Mouse (Mus musculus): ENCODE measurements around the gene Prim2. TPM values are rescaled to one million over a fixed set of nuclear protein-coding genes. Genes with fewer than 3 reads are reported as not detected.
A peak's percentile ranks its signal among the peaks of the same experiment; 100 is the strongest.

The Prim2 gene
- total and polyA plus RNA-seq, 2 experiments from 2014 or later: 18.6 to 19.0 TPM

DNA sequence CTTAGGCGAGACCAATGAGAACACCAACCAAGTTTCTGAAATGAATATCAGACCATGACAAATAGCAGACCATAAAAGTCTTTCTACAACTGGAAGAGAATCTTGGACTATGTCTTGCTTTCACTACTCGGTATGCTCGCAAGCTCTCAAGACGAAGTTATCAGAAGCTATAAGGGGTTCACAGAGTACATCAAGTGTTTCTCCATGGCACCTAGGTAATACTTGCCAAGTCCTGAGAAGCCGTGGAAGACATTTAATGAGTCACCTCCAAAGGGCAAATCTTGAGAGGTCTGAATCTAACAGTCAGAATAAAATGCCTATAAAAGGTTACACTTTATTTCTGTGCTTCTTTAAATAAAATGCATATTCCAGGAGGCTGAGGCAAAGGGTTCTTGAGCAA, 181.2 kb downstream of the Prim2 start:
- Histone ChIP-seq H3K4me1 (ENCODE audit: insufficient read depth, low read length) (no peaks in the 10 kb centered on the region), H3K4me3 (ENCODE audit: low read length) (no peak overlapping the region), H3K9me3 (ENCODE audit: low read length) (no peaks in the 10 kb centered on the region), H3K27ac (no peak overlapping the region), H3K4me2 (ENCODE audit: low read depth, low read length) (no peak overlapping the region), H3K36me3 (ENCODE audit: insufficient read depth, low read length) (no peaks in the 10 kb centered on the region), H3K9ac (replicated peaks; ENCODE audit: low read length) (no peak overlapping the region), H3K27me3 (ENCODE audit: insufficient read depth, low read length) (no peaks in the 10 kb centered on the region)
- no peak for TF ChIP-seq CTCF (IDR thresholded peaks at IDR 0.05; ENCODE audit: low read depth)
- WGBS: 95% methylated on average over 5 of the region's 5 CpGs
- DNase-seq (ENCODE audit: low spot score) (no peak), ATAC-seq (no peak)

DNA sequence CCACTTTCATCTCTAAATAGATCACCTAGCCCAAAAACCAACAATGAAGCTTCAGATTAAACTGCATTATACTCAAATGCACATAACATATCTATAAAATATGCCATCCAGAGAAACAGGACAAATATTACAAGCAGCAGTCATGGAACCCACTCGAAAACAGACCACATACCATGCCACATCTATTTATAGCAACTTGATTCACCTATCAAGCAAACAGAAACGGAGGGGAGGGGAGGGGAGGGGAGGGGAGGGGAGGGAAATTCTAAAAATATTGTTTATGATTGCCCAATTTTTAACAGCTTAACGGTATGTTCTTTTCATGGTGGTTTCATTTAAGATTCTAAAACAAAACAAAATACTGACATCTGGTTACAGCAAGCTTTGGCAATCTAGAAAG, 185.8 kb downstream of the Prim2 start:
- H3K9ac ChIP-seq (replicated peaks; ENCODE audit: low read length): no peak overlapping the region
- ATAC-seq (no peak), DNase-seq (ENCODE audit: low spot score) (no peak)
- H3K4me1 ChIP-seq (ENCODE audit: insufficient read depth, low read length): no peaks in the 10 kb centered on the region
- H3K9me3 ChIP-seq (ENCODE audit: low read length): no peaks in the 10 kb centered on the region
- no peaks in the 10 kb centered on the region for H3K27me3 ChIP-seq (ENCODE audit: insufficient read depth, low read length)
- no peak overlapping the region for H3K4me2 ChIP-seq (ENCODE audit: low read depth, low read length)
- 72% methylated on average over 3 of the region's 3 CpGs for WGBS
- no peaks in the 10 kb centered on the region for H3K36me3 ChIP-seq (ENCODE audit: insufficient read depth, low read length)
- no peak overlapping the region for H3K27ac ChIP-seq
- H3K4me3 ChIP-seq (ENCODE audit: low read length): no peak overlapping the region
- no peak for TF ChIP-seq CTCF (IDR thresholded peaks at IDR 0.05; ENCODE audit: low read depth)

DNA sequence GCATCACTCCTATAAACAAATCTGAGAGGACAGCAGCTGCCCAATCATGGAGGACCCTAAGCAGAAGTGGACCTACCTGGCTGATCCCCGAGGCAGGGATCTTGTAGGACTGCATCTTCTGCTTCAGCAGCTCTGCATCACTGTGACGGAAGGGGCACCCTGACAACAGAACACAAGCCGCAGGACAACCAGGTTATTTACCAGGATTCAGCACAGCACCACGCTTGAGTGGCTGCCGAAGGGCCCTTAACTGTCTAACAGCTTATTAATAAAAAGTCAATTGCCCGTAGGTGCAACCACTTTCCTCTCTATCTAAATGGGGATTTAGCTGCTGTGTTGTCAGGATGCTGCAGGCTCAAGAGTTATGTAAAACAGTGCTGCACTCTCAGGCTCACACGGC, 189.2 kb downstream of the Prim2 start:
- H3K9ac ChIP-seq (replicated peaks; ENCODE audit: low read length): no peak overlapping the region
- no peak overlapping the region for H3K4me3 ChIP-seq (ENCODE audit: low read length)
- H3K36me3 ChIP-seq (ENCODE audit: insufficient read depth, low read length): no peaks in the 10 kb centered on the region
- TF ChIP-seq CTCF (IDR thresholded peaks at IDR 0.05; ENCODE audit: low read depth): no peak
- DNase-seq (ENCODE audit: low spot score) (no peak), ATAC-seq (peak; percentile 40; the same call in 1 of the 2 replicates)
- H3K27me3 ChIP-seq (ENCODE audit: insufficient read depth, low read length): no peaks in the 10 kb centered on the region
- no peak overlapping the region for H3K27ac ChIP-seq
- H3K4me1 ChIP-seq (ENCODE audit: insufficient read depth, low read length): no peaks in the 10 kb centered on the region
- no peak overlapping the region for H3K4me2 ChIP-seq (ENCODE audit: low read depth, low read length)
- 81% methylated on average over 7 of the region's 7 CpGs for WGBS
- H3K9me3 ChIP-seq (ENCODE audit: low read length): no peaks in the 10 kb centered on the region

DNA sequence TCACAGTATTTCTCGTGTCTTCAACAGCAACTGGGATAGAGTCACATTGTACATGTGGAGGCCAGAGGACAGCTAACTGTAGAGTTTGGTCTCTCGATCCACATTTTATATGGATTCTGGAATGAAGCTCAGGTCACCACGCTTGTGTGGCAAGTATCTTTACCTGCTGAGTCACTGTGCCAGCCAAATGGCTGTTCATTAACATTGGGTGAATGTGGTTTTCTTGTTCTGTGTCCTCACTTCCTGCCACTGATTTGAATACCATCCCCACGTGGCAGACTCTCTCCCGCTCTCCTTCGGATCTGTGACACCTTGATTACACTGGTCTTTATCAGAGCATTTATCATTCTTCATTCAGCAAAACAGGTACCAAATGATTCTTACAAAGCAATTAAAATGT, 198.5 kb downstream of the Prim2 start:
- no peak overlapping the region for H3K27ac ChIP-seq
- no peaks in the 10 kb centered on the region for H3K36me3 ChIP-seq (ENCODE audit: insufficient read depth, low read length)
- H3K4me1 ChIP-seq (ENCODE audit: insufficient read depth, low read length): no peaks in the 10 kb centered on the region
- no peak for ATAC-seq
- no peak overlapping the region for H3K4me2 ChIP-seq (ENCODE audit: low read depth, low read length)
- WGBS: 85% methylated on average over 6 of the region's 6 CpGs
- no peak for TF ChIP-seq CTCF (IDR thresholded peaks at IDR 0.05; ENCODE audit: low read depth)
- H3K27me3 ChIP-seq (ENCODE audit: insufficient read depth, low read length): no peaks in the 10 kb centered on the region
- no peak overlapping the region for H3K9ac ChIP-seq (replicated peaks; ENCODE audit: low read length)
- no peaks in the 10 kb centered on the region for H3K9me3 ChIP-seq (ENCODE audit: low read length)
- no peak for DNase-seq (ENCODE audit: low spot score)
- H3K4me3 ChIP-seq (ENCODE audit: low read length): no peak overlapping the region

DNA sequence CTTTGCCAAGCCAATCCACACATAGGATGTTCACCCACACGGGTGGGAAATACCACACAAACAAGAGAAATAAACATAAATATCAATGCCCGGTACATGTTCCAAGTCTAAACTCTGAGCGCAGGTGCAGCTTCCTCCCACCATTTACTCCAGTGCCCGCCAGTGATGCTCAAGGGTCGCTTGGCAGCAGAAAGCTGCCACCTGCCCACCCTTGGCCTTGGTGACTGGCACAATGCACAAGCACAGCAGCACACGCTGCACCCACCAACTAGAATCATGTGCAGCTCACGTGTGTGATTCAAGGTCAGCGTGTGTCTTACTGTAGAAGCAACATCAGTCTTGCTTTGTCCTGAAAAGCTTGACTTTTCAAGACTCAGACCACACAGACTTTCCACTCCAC, 199.4 kb downstream of the Prim2 start:
- no peak overlapping the region for H3K4me2 ChIP-seq (ENCODE audit: low read depth, low read length)
- H3K27me3 ChIP-seq (ENCODE audit: insufficient read depth, low read length): no peaks in the 10 kb centered on the region
- 82% methylated on average over 8 of the region's 8 CpGs for WGBS
- H3K36me3 ChIP-seq (ENCODE audit: insufficient read depth, low read length): no peaks in the 10 kb centered on the region
- no peak overlapping the region for H3K27ac ChIP-seq
- H3K9me3 ChIP-seq (ENCODE audit: low read length): no peaks in the 10 kb centered on the region
- H3K4me1 ChIP-seq (ENCODE audit: insufficient read depth, low read length): no peaks in the 10 kb centered on the region
- H3K4me3 ChIP-seq (ENCODE audit: low read length): no peak overlapping the region
- H3K9ac ChIP-seq (replicated peaks; ENCODE audit: low read length): no peak overlapping the region
- TF ChIP-seq CTCF (IDR thresholded peaks at IDR 0.05; ENCODE audit: low read depth): no peak
- no peak for DNase-seq (ENCODE audit: low spot score)
- ATAC-seq: peak; percentile 71; the same call in 1 of the 2 replicates

DNA sequence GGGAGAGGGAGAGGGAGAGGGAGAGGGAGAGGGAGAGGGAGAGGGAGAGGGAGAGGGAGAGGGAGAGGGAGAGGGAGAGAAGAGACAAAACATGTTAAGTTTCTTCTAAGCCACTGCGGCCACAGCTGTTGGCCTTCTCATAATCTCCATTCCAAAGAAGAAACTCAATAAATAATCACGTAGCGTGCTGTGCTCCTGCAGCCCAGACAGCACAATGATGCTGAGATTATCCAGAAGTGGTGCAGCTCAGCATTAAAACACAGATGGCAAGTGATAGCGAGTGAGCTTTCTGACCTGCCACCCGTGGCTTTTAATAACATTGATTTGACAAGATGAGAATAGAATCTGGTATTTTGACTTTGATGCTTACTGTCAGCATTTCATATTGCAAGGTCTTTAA, 205.4 kb downstream of the Prim2 start:
- Histone ChIP-seq H3K27me3 (ENCODE audit: insufficient read depth, low read length) (no peaks in the 10 kb centered on the region), H3K27ac (no peak overlapping the region), H3K9me3 (ENCODE audit: low read length) (no peaks in the 10 kb centered on the region), H3K36me3 (ENCODE audit: insufficient read depth, low read length) (no peaks in the 10 kb centered on the region), H3K4me1 (ENCODE audit: insufficient read depth, low read length) (no peaks in the 10 kb centered on the region), H3K4me2 (ENCODE audit: low read depth, low read length) (no peak overlapping the region), H3K9ac (replicated peaks; ENCODE audit: low read length) (no peak overlapping the region), H3K4me3 (ENCODE audit: low read length) (no peak overlapping the region)
- ATAC-seq (no peak), DNase-seq (ENCODE audit: low spot score) (peak; percentile 24)
- TF ChIP-seq CTCF (IDR thresholded peaks at IDR 0.05; ENCODE audit: low read depth): no peak
- 55% methylated on average over 5 of the region's 5 CpGs for WGBS

DNA sequence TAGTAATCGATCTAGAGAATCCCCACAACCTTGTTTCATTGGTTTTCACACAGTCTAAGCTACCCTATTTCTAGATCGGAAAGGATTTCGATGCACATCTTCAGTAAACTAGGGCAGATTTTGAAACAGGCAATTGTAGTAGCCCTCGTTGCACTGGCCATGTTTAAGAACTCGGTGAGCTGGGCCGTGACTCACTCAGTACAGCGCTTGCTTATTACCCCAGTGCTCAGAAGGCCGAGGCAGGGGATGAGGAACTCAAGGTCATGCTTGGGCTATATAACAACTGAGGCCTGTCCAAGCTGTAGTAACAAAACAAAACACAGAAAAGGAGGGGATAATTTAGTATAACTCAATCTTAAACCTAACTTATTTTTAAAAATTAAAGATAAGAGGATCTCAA, 208.9 kb downstream of the Prim2 start:
- WGBS: 83% methylated on average over 8 of the region's 8 CpGs
- H3K9me3 ChIP-seq (ENCODE audit: low read length): no peaks in the 10 kb centered on the region
- no peak overlapping the region for H3K4me2 ChIP-seq (ENCODE audit: low read depth, low read length)
- no peak overlapping the region for H3K4me3 ChIP-seq (ENCODE audit: low read length)
- TF ChIP-seq CTCF (IDR thresholded peaks at IDR 0.05; ENCODE audit: low read depth): no peak
- DNase-seq (ENCODE audit: low spot score) (no peak), ATAC-seq (no peak)
- no peaks in the 10 kb centered on the region for H3K36me3 ChIP-seq (ENCODE audit: insufficient read depth, low read length)
- H3K27ac ChIP-seq: no peak overlapping the region
- no peaks in the 10 kb centered on the region for H3K27me3 ChIP-seq (ENCODE audit: insufficient read depth, low read length)
- no peaks in the 10 kb centered on the region for H3K4me1 ChIP-seq (ENCODE audit: insufficient read depth, low read length)
- no peak overlapping the region for H3K9ac ChIP-seq (replicated peaks; ENCODE audit: low read length)
